Mouse (Mus musculus) right cerebral cortex, adult 2 months (tissue): ENCODE measurements around the gene Nt5c.
"Not testable (repeated sequence)": the region's sequence is repeated elsewhere in the genome, so short reads cannot be mapped to it uniquely, and the experiment has no call there.

Experiments
- DNase-seq, 2 experiments: peaks; one replicate each; pipeline ENCODE4 v3.0.0; 2021 to 2022; ENCODE audit warnings: low spot score in 2 of 2

The Nt5c gene

GRCm38 (mm10) chr11:115491356-115492083 is at the start of gene Nt5c:
Nt5c (minus strand) TSS chr11:115491862.
- DNase-seq = peak; percentile 84 to 86

- no peak for DNase-seq
These were observed 46.4 kb upstream of the Nt5c start for GRCm38 (mm10) chr11:115538045-115538444.

GRCm38 (mm10) chr11:115536856-115537568 is 45.4 kb upstream of the Nt5c start:
- DNase-seq = peak; percentile 64 to 68

GRCm38 (mm10) chr11:115536038-115536681 is 44.5 kb upstream of the Nt5c start, which contains the start of gene Sumo2:
Sumo2 (minus strand) TSS chr11:115536276.
- DNase-seq = peak; percentile 95 to 98

- DNase-seq = peak; percentile 43 to 52
These were observed 43.9 kb upstream of the Nt5c start for GRCm38 (mm10) chr11:115535401-115536037.

- DNase-seq = no peak
These were observed 43.2 kb upstream of the Nt5c start for GRCm38 (mm10) chr11:115534759-115535371.

GRCm38 (mm10) chr11:115526446-115526845 is 34.8 kb upstream of the Nt5c start:
- DNase-seq = not testable (repeated sequence)

GRCm38 (mm10) chr11:115522703-115523102 is 31.0 kb upstream of the Nt5c start:
- no peak for DNase-seq

GRCm38 (mm10) chr11:115522238-115522637 is 30.6 kb upstream of the Nt5c start:
- no peak for DNase-seq

GRCm38 (mm10) chr11:115521080-115521479 is 29.4 kb upstream of the Nt5c start:
- no peak for DNase-seq

GRCm38 (mm10) chr11:115520218-115520617 is 28.6 kb upstream of the Nt5c start:
- DNase-seq = no peak

- DNase-seq = no peak
These were observed 27.9 kb upstream of the Nt5c start for GRCm38 (mm10) chr11:115519581-115519980.

GRCm38 (mm10) chr11:115518693-115519092 is 27.0 kb upstream of the Nt5c start:
- DNase-seq = peak; percentile 30 to 52

GRCm38 (mm10) chr11:115516942-115517341 is 25.3 kb upstream of the Nt5c start:
- no peak for DNase-seq

GRCm38 (mm10) chr11:115515021-115515420 is 23.4 kb upstream of the Nt5c start:
- DNase-seq = no peak

GRCm38 (mm10) chr11:115514238-115514663 is 22.6 kb upstream of the Nt5c start, which contains the start of gene Jpt1:
Jpt1 (minus strand) TSS chr11:115514387.
- DNase-seq = peak; percentile 97 to 99

GRCm38 (mm10) chr11:115513271-115514237 is 21.9 kb upstream of the Nt5c start:
- peak in 1 of 2 experiments; percentile 65 for DNase-seq

- no peak for DNase-seq
These were observed 20.9 kb upstream of the Nt5c start for GRCm38 (mm10) chr11:115512407-115513183.

- no peak for DNase-seq
These were observed 20.3 kb upstream of the Nt5c start for GRCm38 (mm10) chr11:115512004-115512403.
